Mouse (Mus musculus): Measurements from ENCODE around the gene Igsf9. TPM values are rescaled to one million over a fixed set of nuclear protein-coding genes. Genes with fewer than 3 reads are reported as not detected.

The Igsf9 gene
- polyA plus RNA-seq, 1 experiment = 11.8 TPM

DNA sequence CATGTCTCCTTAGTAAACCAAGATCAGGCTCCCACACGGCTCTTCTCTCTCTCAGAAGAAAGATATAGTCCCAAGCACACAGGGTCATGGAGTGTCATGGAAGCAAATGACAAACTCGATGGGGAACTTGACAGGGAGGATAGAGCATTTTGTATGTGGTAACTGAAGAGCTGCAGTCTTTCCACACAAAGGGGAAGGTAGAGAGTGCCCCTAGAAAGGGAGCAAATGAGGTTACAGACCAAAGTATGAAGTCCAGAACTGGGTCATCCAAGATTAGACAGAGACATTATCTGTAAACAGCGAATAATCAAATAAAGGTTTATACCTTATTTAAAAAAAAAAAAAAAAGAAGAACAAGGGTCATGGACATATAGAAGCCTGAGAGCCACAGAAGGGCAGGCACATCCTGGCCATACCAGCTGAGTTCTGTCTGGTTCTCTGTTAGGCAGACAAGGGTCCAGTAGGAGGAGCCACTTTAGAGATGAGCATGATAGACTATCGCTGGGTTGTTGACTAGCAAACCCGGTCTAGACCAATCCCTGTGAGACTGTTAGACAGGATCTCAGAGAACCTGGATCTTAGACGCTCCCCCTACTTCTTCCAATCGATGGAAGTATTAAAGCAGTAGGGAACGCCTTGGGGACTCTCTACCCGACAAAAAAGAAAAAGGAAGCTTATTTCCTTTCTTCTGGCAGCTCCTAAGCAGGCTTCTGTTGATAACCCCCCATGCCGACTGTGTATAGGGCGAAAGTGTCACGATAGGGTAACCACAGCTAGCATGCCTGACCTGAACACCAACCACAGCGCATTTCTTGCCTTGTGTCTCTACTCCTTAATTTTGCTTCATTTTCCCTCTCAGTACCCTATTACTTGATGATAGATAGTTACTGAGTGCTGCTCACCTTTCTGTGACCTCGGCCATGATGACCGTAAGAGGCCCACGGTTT lies 17.9 kb upstream of the Igsf9 start:
- DNase-seq = no peak
- no peaks in the 10 kb centered on the region for H3K4me1 ChIP-seq (ENCODE audit: control insufficient read depth, insufficient read depth, low read length)
- WGBS = 72% methylated on average over 16 of the region's 16 CpGs
- TF ChIP-seq CTCF (IDR thresholded peaks at IDR 0.05; ENCODE audit: insufficient read depth, low read length) (no peak), POLR2A (IDR thresholded peaks at IDR 0.05; ENCODE audit: borderline replicate concordance, extremely low read depth, low read depth, low read length) (no peak)
- no peak overlapping the region for H3K4me3 ChIP-seq (replicated peaks; ENCODE audit: extremely low read depth, low read depth, low read length)

DNA sequence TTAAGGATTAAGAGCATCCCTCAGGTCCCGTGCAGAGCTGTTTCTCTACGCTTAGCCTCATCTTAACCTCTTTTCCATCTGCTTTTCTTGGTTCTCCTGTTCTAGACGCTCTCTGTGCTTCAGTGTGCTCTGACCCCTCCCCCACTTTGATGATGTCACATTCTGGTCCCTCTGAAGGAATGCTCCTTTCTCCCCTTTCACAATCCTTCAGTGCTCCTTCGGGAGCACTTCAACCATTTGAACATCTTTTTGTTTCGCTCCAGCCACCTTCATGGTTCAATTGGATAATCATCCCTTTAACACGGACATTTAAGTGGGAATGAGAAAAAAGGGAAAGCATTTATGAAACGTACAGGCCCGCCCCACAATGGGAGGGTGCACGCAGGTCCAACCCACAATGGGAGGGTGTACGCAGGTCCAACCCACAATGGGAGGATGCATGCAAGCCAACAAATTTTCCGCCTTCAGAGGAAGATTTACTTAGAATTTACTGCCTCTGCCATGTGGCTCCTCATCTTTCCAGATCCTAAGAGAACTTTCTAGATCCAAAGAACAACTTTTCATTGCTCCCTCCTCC lies 13.2 kb upstream of the Igsf9 start:
- H3K4me1 ChIP-seq (ENCODE audit: control insufficient read depth, insufficient read depth, low read length) = no peaks in the 10 kb centered on the region
- 87% methylated on average over 11 of the region's 11 CpGs for WGBS
- no peak for DNase-seq
- no peak for TF ChIP-seq POLR2A (IDR thresholded peaks at IDR 0.05; ENCODE audit: borderline replicate concordance, extremely low read depth, low read depth, low read length)
- no peak for TF ChIP-seq CTCF (IDR thresholded peaks at IDR 0.05; ENCODE audit: insufficient read depth, low read length)
- no peak overlapping the region for H3K4me3 ChIP-seq (replicated peaks; ENCODE audit: extremely low read depth, low read depth, low read length)

- no peak overlapping the region for H3K4me3 ChIP-seq (replicated peaks; ENCODE audit: extremely low read depth, low read depth, low read length)
- WGBS = 35% methylated on average over 5 of the region's 5 CpGs
- H3K4me1 ChIP-seq (ENCODE audit: control insufficient read depth, insufficient read depth, low read length) = no peaks in the 10 kb centered on the region
- DNase-seq = no peak
- TF ChIP-seq POLR2A (IDR thresholded peaks at IDR 0.05; ENCODE audit: borderline replicate concordance, extremely low read depth, low read depth, low read length) = no peak
- no peak for TF ChIP-seq CTCF (IDR thresholded peaks at IDR 0.05; ENCODE audit: insufficient read depth, low read length)
Observed at GRCm38 (mm10) chr1:172469373-172469772, 12.2 kb upstream of the Igsf9 start.

DNA sequence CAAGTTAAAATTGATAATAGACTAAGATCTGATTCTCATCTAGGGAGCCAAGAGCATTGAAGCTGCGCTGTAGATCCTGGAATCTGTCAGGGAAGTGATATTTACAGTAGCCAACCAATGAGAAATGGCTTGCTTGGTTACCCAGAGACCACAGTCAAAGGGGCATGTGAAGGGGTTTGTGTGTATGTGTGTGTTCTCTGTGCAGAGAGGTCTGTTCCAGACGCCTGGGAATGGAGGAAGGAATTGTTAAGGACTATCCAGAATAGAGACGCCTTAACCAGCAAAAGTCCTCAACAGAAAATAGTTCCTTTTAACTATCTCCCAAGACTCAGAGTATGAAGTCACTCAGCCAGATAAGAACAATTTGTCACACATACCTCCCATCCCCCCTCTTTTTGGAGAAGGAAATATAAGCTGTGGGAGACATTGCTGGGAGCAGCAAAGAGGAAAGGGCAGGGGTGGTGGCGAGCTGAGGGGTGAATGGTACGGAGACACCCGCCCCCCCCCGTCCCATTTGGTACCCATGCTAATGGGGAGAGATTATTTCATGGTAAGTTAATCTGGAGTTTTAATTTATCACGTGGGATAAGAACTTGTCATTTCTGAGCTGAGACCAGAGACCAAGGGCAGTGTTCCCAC lies 11.7 kb upstream of the Igsf9 start:
- Histone ChIP-seq H3K4me1 (ENCODE audit: control insufficient read depth, insufficient read depth, low read length) (no peaks in the 10 kb centered on the region), H3K4me3 (replicated peaks; ENCODE audit: extremely low read depth, low read depth, low read length) (no peak overlapping the region)
- 35% methylated on average over 8 of the region's 8 CpGs for WGBS
- TF ChIP-seq CTCF (IDR thresholded peaks at IDR 0.05; ENCODE audit: insufficient read depth, low read length) = no peak
- TF ChIP-seq POLR2A (IDR thresholded peaks at IDR 0.05; ENCODE audit: borderline replicate concordance, extremely low read depth, low read depth, low read length) = no peak
- no peak for DNase-seq

- no peak for DNase-seq
- TF ChIP-seq POLR2A (IDR thresholded peaks at IDR 0.05; ENCODE audit: borderline replicate concordance, extremely low read depth, low read depth, low read length) (no peak), CTCF (IDR thresholded peaks at IDR 0.05; ENCODE audit: insufficient read depth, low read length) (no peak)
- Histone ChIP-seq H3K4me1 (ENCODE audit: control insufficient read depth, insufficient read depth, low read length) (no peaks in the 10 kb centered on the region), H3K4me3 (replicated peaks; ENCODE audit: extremely low read depth, low read depth, low read length) (no peak overlapping the region)
Observed at GRCm38 (mm10) chr1:172472909-172473308, 8.7 kb upstream of the Igsf9 start.

GRCm38 (mm10) chr1:172474196-172474595 lies 7.4 kb upstream of the Igsf9 start:
- WGBS = 83% methylated on average over 3 of the region's 3 CpGs
- DNase-seq = no peak

DNA sequence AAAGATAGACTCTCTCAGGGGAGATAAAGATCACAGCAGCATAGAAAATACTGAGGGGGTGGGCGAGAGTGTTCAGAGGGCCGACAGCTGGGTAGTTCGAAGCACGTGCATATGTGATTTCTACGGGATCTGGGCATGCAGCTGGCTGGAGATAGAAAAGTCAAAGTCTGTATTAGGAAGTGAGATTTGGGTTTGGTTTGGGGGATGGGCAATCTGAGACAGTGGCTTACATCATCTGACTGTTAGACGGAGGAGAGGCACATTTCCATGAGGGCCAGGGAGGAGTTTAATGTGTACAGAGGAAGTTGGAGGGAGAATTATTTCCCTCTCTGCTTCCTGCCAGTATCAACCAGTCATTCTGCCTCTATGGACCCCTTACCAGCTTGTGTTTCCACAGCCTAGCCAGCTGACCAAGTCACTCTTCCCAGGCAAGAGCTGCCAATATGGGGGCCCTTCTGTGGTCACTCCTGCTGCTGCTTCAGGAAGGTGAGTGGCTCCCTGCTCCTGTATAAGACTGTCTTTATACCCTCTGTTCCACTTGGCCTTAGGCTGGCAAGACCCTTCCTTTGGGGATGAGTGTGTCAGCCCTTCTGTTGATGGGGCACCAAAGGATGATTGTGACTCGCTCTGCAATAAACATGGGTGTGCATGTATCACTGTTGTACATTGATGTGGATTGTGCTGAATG lies 6.4 kb upstream of the Igsf9 start, which contains the start of gene Slamf9:
TSS of gene Slamf9 (plus strand) at position 305 of the 688 bp plus-strand sequence.
- no peak for DNase-seq
- Histone ChIP-seq H3K4me3 (replicated peaks; ENCODE audit: extremely low read depth, low read depth, low read length) (no peak within 1 kb of the TSS), H3K4me1 (ENCODE audit: control insufficient read depth, insufficient read depth, low read length) (no peaks in the 10 kb centered on the region)
- 42% methylated on average over 7 of the region's 7 CpGs for WGBS
- TF ChIP-seq POLR2A (IDR thresholded peaks at IDR 0.05; ENCODE audit: borderline replicate concordance, extremely low read depth, low read depth, low read length) (no peak), CTCF (IDR thresholded peaks at IDR 0.05; ENCODE audit: insufficient read depth, low read length) (no peak)

More at GRCm38 (mm10) chr1:172474196-172474595, 7.4 kb upstream of the Igsf9 start:
- no peak overlapping the region for H3K4me3 ChIP-seq (replicated peaks; ENCODE audit: extremely low read depth, low read depth, low read length)
- no peaks in the 10 kb centered on the region for H3K4me1 ChIP-seq (ENCODE audit: control insufficient read depth, insufficient read depth, low read length)
- TF ChIP-seq POLR2A (IDR thresholded peaks at IDR 0.05; ENCODE audit: borderline replicate concordance, extremely low read depth, low read depth, low read length) (no peak), CTCF (IDR thresholded peaks at IDR 0.05; ENCODE audit: insufficient read depth, low read length) (no peak)

- no peak for DNase-seq
- TF ChIP-seq POLR2A (IDR thresholded peaks at IDR 0.05; ENCODE audit: borderline replicate concordance, extremely low read depth, low read depth, low read length) = no peak
- TF ChIP-seq CTCF (IDR thresholded peaks at IDR 0.05; ENCODE audit: insufficient read depth, low read length) = no peak
- Histone ChIP-seq H3K4me1 (ENCODE audit: control insufficient read depth, insufficient read depth, low read length) (no peaks in the 10 kb centered on the region), H3K4me3 (replicated peaks; ENCODE audit: extremely low read depth, low read depth, low read length) (no peak overlapping the region)
- 61% methylated on average over 5 of the region's 5 CpGs for WGBS
Observed at GRCm38 (mm10) chr1:172478020-172478419, 3.6 kb upstream of the Igsf9 start.

DNA sequence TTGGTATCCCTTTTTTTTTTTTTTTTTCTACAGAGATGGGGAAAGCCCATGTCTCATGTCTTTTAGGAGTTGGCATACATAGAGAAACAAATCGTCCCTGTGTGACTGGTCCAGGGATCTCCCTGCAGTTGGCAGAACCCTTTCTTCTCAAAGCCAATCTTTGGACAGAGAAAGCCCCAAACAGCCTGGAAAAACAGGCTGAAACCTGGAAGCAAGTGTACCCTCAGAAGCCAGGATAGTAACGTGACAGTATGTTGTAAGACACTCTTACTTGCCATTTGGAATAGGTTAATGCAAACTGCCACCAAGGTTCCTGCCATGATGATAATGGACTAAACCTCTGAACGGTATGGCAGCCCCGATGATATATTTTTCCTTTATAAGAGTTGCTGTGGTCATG lies 1.2 kb upstream of the Igsf9 start:
- H3K4me1 ChIP-seq (ENCODE audit: control insufficient read depth, insufficient read depth, low read length) = no peaks in the 10 kb centered on the region
- no peak overlapping the region for H3K4me3 ChIP-seq (replicated peaks; ENCODE audit: extremely low read depth, low read depth, low read length)
- DNase-seq = no peak
- WGBS = 82% methylated on average over 4 of the region's 4 CpGs
- TF ChIP-seq POLR2A (IDR thresholded peaks at IDR 0.05; ENCODE audit: borderline replicate concordance, extremely low read depth, low read depth, low read length) = no peak

Measured in lung, adult 2 months (tissue).